Mouse (Mus musculus) hindbrain, embryonic 10.5 days (tissue): ENCODE results near the gene Syne4. TPM values are rescaled to one million over a fixed set of nuclear protein-coding genes. Genes with fewer than 3 reads are reported as not detected.

Source experiments
- DNase-seq: peaks from one replicate; pipeline ENCODE4 v3.0.0-alpha.2; 2017; ENCODE audit warnings: low spot score
- H3K27ac ChIP-seq: fragments of 300-500 bp; sonication (generic); 2 replicates; pipeline ENCODE4 v1.5.1; 2016; ENCODE audit warnings: mild to moderate bottlenecking, moderate library complexity
- H3K27me3 ChIP-seq: fragments of 300-500 bp; sonication (generic); 2 replicates; pipeline ENCODE4 v1.6.1; 2016; ENCODE audit warnings: mild to moderate bottlenecking; ENCODE audit not compliant: poor library complexity, insufficient read depth, severe bottlenecking
- H3K36me3 ChIP-seq: fragments of 300-500 bp; sonication (generic); 2 replicates; pipeline ENCODE4 v1.6.1; 2016; ENCODE audit warnings: mild to moderate bottlenecking, moderate library complexity
- H3K4me1 ChIP-seq: fragments of 300-500 bp; sonication (generic); replicated peaks from 2 replicates; pipeline ENCODE4 v1.6.1; 2016; ENCODE audit warnings: mild to moderate bottlenecking
- H3K4me3 ChIP-seq: fragments of 300-500 bp; sonication (generic); 2 replicates; pipeline ENCODE4 v1.5.1; 2016; ENCODE audit warnings: mild to moderate bottlenecking, moderate library complexity
- H3K9me3 ChIP-seq: fragments of 300-500 bp; sonication (generic); 2 replicates; pipeline ENCODE4 v1.6.1; 2016; ENCODE audit warnings: mild to moderate bottlenecking, moderate library complexity
- WGBS: fragments of 180-500 bp; shearing (Covaris S2); methylation state at CpG from one replicate; pipeline ENCODE4 v1.1.7; 2016; 5-methylcytosine and 5-hydroxymethylcytosine counted together
- polyA plus RNA-seq: library from polyadenylated mRNA; unstranded; fragments of >200 nt; fragmentation: Nextera tagmentation; extraction: Ambion mirVana; gene quantifications from 2 replicates; pipeline ENCODE4 v1.2.1, GENCODE M21; 2016

Syne4 gene
- 26.8 and 28.1 TPM in 2 replicates for polyA plus RNA-seq

DNA sequence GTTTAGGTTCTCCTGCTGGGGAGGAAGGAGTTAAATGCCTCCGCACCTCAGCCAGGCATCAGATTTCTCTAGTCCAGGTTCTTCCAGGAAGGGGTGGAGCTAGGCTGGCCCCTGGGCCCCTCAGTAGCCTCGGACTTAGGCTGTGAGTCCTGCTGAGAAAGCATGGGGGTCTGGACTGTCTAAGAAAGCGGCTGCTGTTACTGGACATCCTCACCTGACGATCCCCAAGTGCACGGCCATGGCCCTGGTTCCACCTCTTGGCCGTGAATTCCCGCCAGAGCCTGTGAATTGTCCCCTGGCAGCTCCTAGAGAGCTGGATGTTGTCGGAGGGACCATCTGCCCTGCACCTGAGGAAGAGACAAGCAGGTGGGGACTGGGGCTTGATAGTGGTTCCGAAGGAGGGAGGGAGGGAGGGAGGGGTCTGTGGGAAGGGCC lies at the start of gene Syne4:
Syne4 (plus strand) TSS at position 87 of the 435 bp plus-strand sequence.
- Histone ChIP-seq H3K27me3 (no peaks in the 10 kb centered on the region; the same call in 1 of the 2 replicates), H3K27ac (peak within 1 kb of the TSS; percentile 79), H3K4me1 (peaks cover 22% of the 10 kb centered on the region), H3K9me3 (no peaks in the 10 kb centered on the region), H3K4me3 (peak within 1 kb of the TSS; percentile 43), H3K36me3 (peaks cover 43% of the 10 kb centered on the region)
- peak; percentile 53 for DNase-seq
- 2% methylated on average over 9 of the region's 9 CpGs for WGBS

DNA sequence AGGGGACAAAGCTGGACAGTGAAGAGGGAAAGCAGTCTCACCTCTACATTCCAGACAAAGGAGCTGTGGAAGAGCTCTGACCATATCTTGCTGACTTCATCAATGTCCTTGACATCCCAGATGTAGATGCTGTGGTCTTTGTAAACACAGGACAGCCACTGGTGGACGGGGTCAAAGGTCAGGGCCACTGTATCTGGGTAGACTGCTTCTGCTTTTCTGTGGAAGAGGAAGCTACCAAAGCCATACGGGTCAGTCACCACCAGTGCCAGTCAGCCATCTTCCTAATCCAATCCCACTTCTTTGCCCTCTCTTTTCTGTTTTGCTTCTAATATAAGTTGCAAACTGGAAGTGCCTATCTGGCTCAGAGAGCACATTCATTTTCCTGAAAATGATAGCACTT lies 49.6 kb upstream of the Syne4 start:
- 79% methylated on average over 2 of the region's 2 CpGs for WGBS
- H3K27me3 ChIP-seq = no peaks in the 10 kb centered on the region
- no peak overlapping the region for H3K27ac ChIP-seq
- no peaks in the 10 kb centered on the region for H3K4me1 ChIP-seq
- peaks cover 85% of the 10 kb centered on the region for H3K36me3 ChIP-seq
- no peak overlapping the region for H3K4me3 ChIP-seq
- H3K9me3 ChIP-seq = no peaks in the 10 kb centered on the region
- no peak for DNase-seq

GRCm38 (mm10) chr7:30265531-30265930 lies 49.1 kb upstream of the Syne4 start:
- Histone ChIP-seq H3K36me3 (peaks cover 87% of the 10 kb centered on the region), H3K9me3 (no peaks in the 10 kb centered on the region), H3K4me3 (no peak overlapping the region), H3K4me1 (no peaks in the 10 kb centered on the region), H3K27ac (no peak overlapping the region), H3K27me3 (no peaks in the 10 kb centered on the region)
- DNase-seq = no peak
- 92% methylated on average over 5 of the region's 5 CpGs for WGBS

GRCm38 (mm10) chr7:30265935-30266334 lies 48.7 kb upstream of the Syne4 start:
- Histone ChIP-seq H3K27me3 (no peaks in the 10 kb centered on the region), H3K4me3 (no peak overlapping the region), H3K27ac (no peak overlapping the region), H3K9me3 (no peaks in the 10 kb centered on the region), H3K36me3 (peaks cover 88% of the 10 kb centered on the region), H3K4me1 (no peaks in the 10 kb centered on the region)
- 91% methylated on average over 7 of the region's 7 CpGs for WGBS
- no peak for DNase-seq

- H3K27ac ChIP-seq = no peak overlapping the region
- no peak overlapping the region for H3K4me3 ChIP-seq
- no peak for DNase-seq
- H3K27me3 ChIP-seq = no peaks in the 10 kb centered on the region
- H3K9me3 ChIP-seq = no peaks in the 10 kb centered on the region
- 83% methylated on average over 3 of the region's 3 CpGs for WGBS
- H3K36me3 ChIP-seq = peaks cover 88% of the 10 kb centered on the region
- no peaks in the 10 kb centered on the region for H3K4me1 ChIP-seq
These were observed 47.8 kb upstream of the Syne4 start for GRCm38 (mm10) chr7:30266780-30267179.

DNA sequence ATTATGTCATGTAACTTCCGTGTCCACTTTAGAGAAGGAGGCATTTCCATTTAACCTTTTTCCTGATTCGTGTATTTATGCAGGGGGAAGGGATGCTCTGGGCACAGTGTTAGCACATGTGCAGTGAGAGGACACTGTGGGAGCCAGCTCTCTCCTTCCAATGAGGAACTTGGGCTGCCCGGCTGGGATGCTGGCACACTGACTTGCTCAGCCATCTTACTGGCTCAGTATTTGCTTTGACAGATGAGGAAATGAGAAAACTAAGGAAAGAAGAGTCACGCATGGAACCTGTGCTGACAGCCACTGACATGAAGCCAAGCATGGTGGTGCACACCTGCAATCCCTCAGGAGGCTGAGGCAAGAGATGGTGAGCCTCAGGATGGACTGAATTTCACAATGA lies 45.0 kb upstream of the Syne4 start:
- Histone ChIP-seq H3K9me3 (no peaks in the 10 kb centered on the region), H3K36me3 (peaks cover 82% of the 10 kb centered on the region), H3K27ac (no peak overlapping the region), H3K4me3 (no peak overlapping the region), H3K27me3 (no peaks in the 10 kb centered on the region), H3K4me1 (no peaks in the 10 kb centered on the region)
- no peak for DNase-seq
- WGBS = 87% methylated on average over 4 of the region's 4 CpGs

GRCm38 (mm10) chr7:30274383-30274782 lies 40.2 kb upstream of the Syne4 start:
- H3K4me3 ChIP-seq = no peak overlapping the region
- H3K4me1 ChIP-seq = peaks cover 11% of the 10 kb centered on the region
- WGBS = 86% methylated on average over 6 of the region's 6 CpGs
- H3K27ac ChIP-seq = no peak overlapping the region
- H3K36me3 ChIP-seq = peaks cover 45% of the 10 kb centered on the region
- DNase-seq = no peak
- no peaks in the 10 kb centered on the region for H3K27me3 ChIP-seq
- no peaks in the 10 kb centered on the region for H3K9me3 ChIP-seq

GRCm38 (mm10) chr7:30278911-30279310 lies 35.7 kb upstream of the Syne4 start:
- 54% methylated on average over 2 of the region's 2 CpGs for WGBS
- no peak for DNase-seq
- Histone ChIP-seq H3K36me3 (0 out of 2 replicates have a peak, but pooled peaks cover 4% of the 10 kb centered on the region), H3K27ac (no peak overlapping the region), H3K9me3 (no peaks in the 10 kb centered on the region), H3K27me3 (no peaks in the 10 kb centered on the region), H3K4me1 (peaks cover 26% of the 10 kb centered on the region), H3K4me3 (peak overlapping the region; percentile 87)

- WGBS = under 1% methylated on average over 6 of the region's 6 CpGs
- H3K9me3 ChIP-seq = no peaks in the 10 kb centered on the region
- H3K27me3 ChIP-seq = no peaks in the 10 kb centered on the region
- H3K36me3 ChIP-seq = 0 out of 2 replicates have a peak, but pooled peaks cover 4% of the 10 kb centered on the region
- DNase-seq = no peak
- H3K27ac ChIP-seq = peak overlapping the region; percentile 91
- peaks cover 26% of the 10 kb centered on the region for H3K4me1 ChIP-seq
- peak overlapping the region; percentile 87 for H3K4me3 ChIP-seq
These were observed 35.1 kb upstream of the Syne4 start for GRCm38 (mm10) chr7:30279536-30279935.

DNA sequence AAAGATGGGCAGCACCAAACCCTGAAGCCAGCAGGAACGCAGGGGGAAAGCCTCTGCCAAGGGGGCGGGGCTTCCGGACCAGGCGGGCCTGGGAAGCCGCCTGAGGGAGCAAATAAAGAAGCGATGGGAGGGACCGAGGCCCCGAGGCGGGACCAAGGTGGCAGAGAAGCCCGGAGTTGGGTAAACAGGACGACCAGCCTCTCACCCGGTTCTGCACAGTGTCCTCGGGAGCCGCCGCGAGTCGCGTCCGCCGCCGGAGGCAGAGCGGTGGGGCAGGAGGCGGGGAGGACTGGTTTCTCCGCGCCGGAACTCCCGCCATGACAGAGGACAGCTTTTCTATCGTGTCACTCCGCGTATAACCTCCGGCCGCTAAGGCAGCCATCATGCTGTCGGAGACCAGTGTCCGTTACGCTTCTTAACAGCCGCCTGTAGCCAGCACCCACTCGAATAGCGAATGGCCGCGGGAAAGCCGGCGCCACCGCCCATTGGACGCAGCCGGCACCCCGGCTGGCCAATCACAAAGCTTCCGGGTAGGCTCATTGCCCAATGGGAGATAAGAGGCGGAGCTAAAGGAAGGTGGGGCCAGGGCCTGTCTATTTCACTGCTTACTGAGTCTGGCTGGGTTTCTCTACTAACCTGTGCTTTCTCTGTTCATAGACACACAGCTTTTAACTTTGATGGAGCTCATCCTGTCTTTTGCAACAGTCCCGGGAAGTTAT lies 34.5 kb upstream of the Syne4 start, which contains the start of the genes Thap8 and Wdr62:
Thap8 (plus strand) TSS at position 144 of the 719 bp plus-strand sequence.
Wdr62 (minus strand) TSS at position 469 of the 719 bp plus-strand sequence.
- Histone ChIP-seq H3K9me3 (no peaks in the 10 kb centered on the region), H3K27me3 (no peaks in the 10 kb centered on the region), H3K27ac (peak within 1 kb of the TSS; percentile 91), H3K4me3 (peak within 1 kb of the TSS; percentile 87), H3K36me3 (no peaks in the 10 kb centered on the region), H3K4me1 (peaks cover 26% of the 10 kb centered on the region)
- WGBS = under 1% methylated on average over 49 of the region's 49 CpGs
- DNase-seq = peak; percentile 94

GRCm38 (mm10) chr7:30280670-30281138 lies 33.9 kb upstream of the Syne4 start:
- Histone ChIP-seq H3K4me3 (peak overlapping the region; percentile 87), H3K27ac (peak overlapping the region; percentile 91), H3K27me3 (no peaks in the 10 kb centered on the region), H3K9me3 (no peaks in the 10 kb centered on the region), H3K4me1 (peaks cover 26% of the 10 kb centered on the region), H3K36me3 (no peaks in the 10 kb centered on the region)
- peak; percentile 83 for DNase-seq
- WGBS = under 1% methylated on average over 20 of the region's 20 CpGs

DNA sequence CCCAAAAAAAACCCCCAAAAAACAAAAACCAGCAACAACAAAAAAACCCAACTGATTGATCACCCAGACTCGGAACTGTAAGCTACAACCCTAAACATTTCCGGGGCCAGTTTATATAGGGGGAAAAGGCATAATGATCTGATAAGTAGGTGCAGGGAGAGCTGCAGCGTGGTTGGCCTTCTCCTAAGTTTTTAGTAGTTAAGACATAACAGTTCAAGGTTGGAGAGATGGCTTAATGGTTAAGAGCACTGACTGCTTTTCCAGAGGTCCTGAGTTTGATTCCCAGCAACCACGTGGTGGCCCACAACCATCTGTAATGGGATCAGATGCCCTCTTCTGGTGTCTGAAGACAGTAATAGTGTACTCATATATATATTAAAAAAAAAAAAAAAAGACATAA lies 33.1 kb upstream of the Syne4 start:
- 81% methylated on average over 4 of the region's 4 CpGs for whole genome bisulfite sequencing
- Histone ChIP-seq H3K4me1 (peaks cover 26% of the 10 kb centered on the region), H3K27me3 (no peaks in the 10 kb centered on the region), H3K9me3 (no peaks in the 10 kb centered on the region), H3K27ac (no peak overlapping the region), H3K4me3 (peak overlapping the region; percentile 87; the same call in 1 of the 2 replicates), H3K36me3 (no peaks in the 10 kb centered on the region)
- DNase-seq = no peak

- H3K36me3 ChIP-seq = no peaks in the 10 kb centered on the region
- 84% methylated on average over 7 of the region's 7 CpGs for WGBS
- no peaks in the 10 kb centered on the region for H3K9me3 ChIP-seq
- DNase-seq = no peak
- no peaks in the 10 kb centered on the region for H3K27me3 ChIP-seq
- H3K4me1 ChIP-seq = peaks cover 31% of the 10 kb centered on the region
- no peak overlapping the region for H3K4me3 ChIP-seq
- no peak overlapping the region for H3K27ac ChIP-seq
These were observed 31.9 kb upstream of the Syne4 start for GRCm38 (mm10) chr7:30282740-30283139.
